Mouse (Mus musculus) embryonic fibroblast, embryonic 13.5 days (primary cell): ENCODE results near the gene Hlf.

ENCODE experiments used
- CTCF ChIP-seq: IDR thresholded peaks from 2 replicates; pipeline ENCODE4 v1.5.1; 2011; ENCODE audit warnings: mild to moderate bottlenecking, control low read depth, low read length, moderate library complexity, borderline replicate concordance; ENCODE audit not compliant: insufficient read depth
- POLR2A ChIP-seq: IDR thresholded peaks from 2 replicates; pipeline ENCODE4 v1.6.1; 2011; ENCODE audit warnings: low read depth, mild to moderate bottlenecking, control low read depth, low read length, moderate library complexity

DNA sequence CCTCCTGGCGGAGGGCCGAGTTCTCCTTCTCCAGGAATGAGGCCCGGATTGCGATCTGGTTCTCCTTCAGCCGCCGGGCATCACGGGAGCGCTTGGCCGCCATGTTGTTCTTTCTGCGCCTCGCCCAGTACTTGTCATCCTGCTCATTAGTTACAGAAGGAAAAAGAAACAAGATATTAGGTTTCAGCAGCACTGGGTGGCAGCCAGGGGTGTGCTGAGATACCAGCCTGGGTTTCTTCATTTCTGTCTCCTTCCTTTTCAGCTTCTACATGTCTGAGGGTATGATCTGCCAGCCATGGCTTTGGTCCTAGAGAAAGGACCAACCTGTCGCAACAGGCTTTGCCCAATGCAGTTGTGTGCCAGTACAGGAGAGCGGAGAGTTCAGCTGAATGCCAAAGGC is 49.9 kb downstream of the Hlf start:
- no peak for TF ChIP-seq POLR2A
- TF ChIP-seq CTCF: no peak
